Mouse (Mus musculus) cerebellum, adult 8-10 months (tissue): Measurements from ENCODE around the gene Atad2b.
A peak's percentile ranks its signal among the peaks of the same experiment; 100 is the strongest.

Source experiments
- DNase-seq: peaks from one replicate; pipeline ENCODE4 v3.0.0; 2022

The Atad2b gene

GRCm38 (mm10) chr12:5087787-5088519, 170.8 kb downstream of the Atad2b start:
- peak; percentile 64 for DNase-seq

GRCm38 (mm10) chr12:5088639-5089038, 171.5 kb downstream of the Atad2b start:
- DNase-seq: no peak
